ENCODE assay signal across 15 mouse cellular contexts in the genomic region with DNA sequence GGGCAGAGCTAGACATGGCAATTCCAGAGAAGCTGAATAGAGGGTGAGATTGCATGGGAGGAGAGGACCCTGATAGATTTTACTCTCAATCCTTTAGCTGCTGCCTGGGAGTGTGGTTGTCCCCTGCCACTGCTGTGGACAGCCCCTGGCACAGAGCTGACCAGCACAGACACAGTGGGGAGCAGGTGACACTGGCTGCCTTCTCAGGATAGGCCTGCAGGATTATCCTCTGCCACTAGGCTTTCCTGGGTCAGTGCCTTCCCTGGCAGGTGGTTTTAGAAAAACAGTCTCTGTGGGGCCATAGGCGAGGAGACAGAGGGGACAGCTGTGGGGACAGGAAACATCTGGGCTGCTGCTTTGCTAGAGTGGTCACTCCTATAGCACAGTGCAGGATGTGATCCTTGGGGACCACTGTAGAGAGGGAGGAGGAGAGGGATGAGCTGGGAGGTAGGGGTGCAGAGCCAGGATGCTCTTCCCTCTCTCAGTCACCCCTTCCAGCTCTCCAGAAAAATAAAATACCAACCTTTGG. TPM values are rescaled to one million over a fixed set of nuclear protein-coding genes. Genes with fewer than 3 reads are reported as not detected.
DNase-seq lines count a peak whose midpoint lies in the region; ATAC-seq and TF ChIP-seq lines count a peak whose summit lies in the region.
"Had no signal": no experiment of that assay in that cellular context is flagged by ENCODE, and none has a peak within 500 bp of the region (broad histone marks: within the 10 kb centered on the region; RNA-seq: fewer than 3 reads in every experiment).

No protein-coding gene starts in this region.

- peaks cover 0 to 2% of the 10 kb centered on the region in 2 experiments; a peak in 1 of 4 replicates for H3K4me1 ChIP-seq in heart, embryonic 14.5 days (ENCODE audit: control insufficient read depth in 2 of 2, insufficient read depth in 2 of 2, low read length in 2 of 2)
- 0 out of 2 replicates have a peak, but pooled peaks cover 3% of the 10 kb centered on the region for H3K4me1 ChIP-seq in heart, embryonic 11.5 days (ENCODE audit: control insufficient read depth, insufficient read depth, low read length)
- H3K4me1 ChIP-seq in kidney, embryonic 16.5 days (ENCODE audit: insufficient read depth, low read length), result peaks cover 14% of the 10 kb centered on the region
- H3K4me1 ChIP-seq in midbrain, postnatal 0 days (ENCODE audit: insufficient read depth, low read length), result no peaks in the 10 kb centered on the region
- H3K4me1 ChIP-seq in midbrain, embryonic 16.5 days (ENCODE audit: control insufficient read depth, insufficient read depth, low read length), result no peaks in the 10 kb centered on the region

- H3K27ac ChIP-seq in heart, embryonic 14.5 days (replicated peaks in 1 of 2; ENCODE audit: control insufficient read depth in 1 of 2, insufficient read depth in 1 of 2, low read depth in 2 of 2, low read length in 2 of 2), result no peak overlapping the region
- H3K27ac ChIP-seq in heart, embryonic 11.5 days (ENCODE audit: low read depth, low read length), result no peak overlapping the region
- H3K27ac ChIP-seq in kidney, embryonic 16.5 days (ENCODE audit: low read length), result 0 out of 2 replicates have a peak overlapping the region, but pooled peaks have one; percentile 3
- H3K27ac ChIP-seq in midbrain, postnatal 0 days (ENCODE audit: low read depth, low read length), result no peak overlapping the region
- no peak overlapping the region for H3K27ac ChIP-seq in midbrain, embryonic 16.5 days (ENCODE audit: low read length)
- H3K27ac ChIP-seq: liver, embryonic 14.5 days had no signal

- DNase-seq in kidney, postnatal 14 days, result no peak
- no peak for DNase-seq in midbrain, postnatal 0 days (ENCODE audit: low spot score)
- no peak for DNase-seq in gastrocnemius, postnatal 4 days (ENCODE audit: low spot score in 2 of 2)
- DNase-seq: adrenal gland, postnatal 25 days; cerebellum, adult 9-11 months; gastrocnemius, postnatal 36 days; heart, postnatal 14 days had no signal

- no peaks in the 10 kb centered on the region for H3K9me3 ChIP-seq in heart, embryonic 14.5 days (ENCODE audit: control insufficient read depth, low read length)
- no peaks in the 10 kb centered on the region for H3K9me3 ChIP-seq in heart, embryonic 11.5 days (replicated peaks; ENCODE audit: control insufficient read depth, low read length)
- no peaks in the 10 kb centered on the region for H3K9me3 ChIP-seq in kidney, embryonic 16.5 days (ENCODE audit: low read length)
- H3K9me3 ChIP-seq in midbrain, postnatal 0 days (ENCODE audit: low read length), result no peaks in the 10 kb centered on the region
- no peaks in the 10 kb centered on the region for H3K9me3 ChIP-seq in midbrain, embryonic 16.5 days (replicated peaks; ENCODE audit: control insufficient read depth, low read length, poor library complexity, severe bottlenecking)

- H3K9ac ChIP-seq in heart, embryonic 14.5 days (ENCODE audit: low read length), result no peak overlapping the region
- H3K9ac ChIP-seq in heart, embryonic 11.5 days (ENCODE audit: low read depth, low read length), result no peak overlapping the region
- H3K9ac ChIP-seq in kidney, embryonic 16.5 days (replicated peaks; ENCODE audit: low read length), result no peak overlapping the region
- no peak overlapping the region for H3K9ac ChIP-seq in midbrain, postnatal 0 days (replicated peaks; ENCODE audit: low read length, poor library complexity, severe bottlenecking)
- H3K9ac ChIP-seq in midbrain, embryonic 16.5 days (ENCODE audit: low read depth, low read length), result no peak overlapping the region
- H3K9ac ChIP-seq: liver, embryonic 14.5 days had no signal

- H3K27me3 ChIP-seq in heart, embryonic 14.5 days (ENCODE audit: control insufficient read depth, insufficient read depth, low read length), result no peaks in the 10 kb centered on the region
- no peaks in the 10 kb centered on the region for H3K27me3 ChIP-seq in heart, embryonic 11.5 days (ENCODE audit: control insufficient read depth, insufficient read depth, low read length)
- no peaks in the 10 kb centered on the region for H3K27me3 ChIP-seq in kidney, embryonic 16.5 days (ENCODE audit: insufficient read depth, low read length)
- H3K27me3 ChIP-seq in midbrain, postnatal 0 days (ENCODE audit: insufficient read depth, low read length), result no peaks in the 10 kb centered on the region
- no peaks in the 10 kb centered on the region for H3K27me3 ChIP-seq in midbrain, embryonic 16.5 days (ENCODE audit: control insufficient read depth, insufficient read depth, low read depth, low read length)

- no peaks in the 10 kb centered on the region for H3K36me3 ChIP-seq in heart, embryonic 14.5 days (ENCODE audit: control insufficient read depth, insufficient read depth, low read length)
- H3K36me3 ChIP-seq in heart, embryonic 11.5 days (ENCODE audit: control insufficient read depth, insufficient read depth, low read length), result no peaks in the 10 kb centered on the region
- H3K36me3 ChIP-seq in kidney, embryonic 16.5 days (ENCODE audit: insufficient read depth, low read length), result no peaks in the 10 kb centered on the region
- H3K36me3 ChIP-seq in midbrain, postnatal 0 days (ENCODE audit: insufficient read depth, low read length), result no peaks in the 10 kb centered on the region
- no peaks in the 10 kb centered on the region for H3K36me3 ChIP-seq in midbrain, embryonic 16.5 days (ENCODE audit: control insufficient read depth, insufficient read depth, low read length)

- 15% methylated on average over 1 of the region's 1 CpGs for WGBS in heart, embryonic 14.5 days
- WGBS in heart, embryonic 11.5 days (ENCODE audit: insufficient replicate concordance), result 33% methylated on average over 1 of the region's 1 CpGs
- WGBS in kidney, embryonic 16.5 days, result 24% methylated on average over 1 of the region's 1 CpGs
- WGBS in midbrain, postnatal 0 days, result 25% methylated on average over 1 of the region's 1 CpGs
- WGBS in midbrain, embryonic 16.5 days, result 35% methylated on average over 1 of the region's 1 CpGs

- H3K4me2 ChIP-seq in heart, embryonic 14.5 days (ENCODE audit: low read length), result no peak overlapping the region
- H3K4me2 ChIP-seq in heart, embryonic 11.5 days, result no peak overlapping the region
- no peak overlapping the region for H3K4me2 ChIP-seq in kidney, embryonic 16.5 days (replicated peaks; ENCODE audit: low read depth, low read length)
- no peak overlapping the region for H3K4me2 ChIP-seq in midbrain, postnatal 0 days (ENCODE audit: low read depth, low read length, poor library complexity, severe bottlenecking)
- no peak overlapping the region for H3K4me2 ChIP-seq in midbrain, embryonic 16.5 days (ENCODE audit: low read length)

- H3K4me3 ChIP-seq in heart, embryonic 14.5 days (ENCODE audit: control insufficient read depth in 1 of 2, insufficient read depth in 1 of 2, low read depth in 1 of 2, low read length in 2 of 2), result no peak overlapping the region
- no peak overlapping the region for H3K4me3 ChIP-seq in heart, embryonic 11.5 days (ENCODE audit: low read depth, low read length)
- no peak overlapping the region for H3K4me3 ChIP-seq in kidney, embryonic 16.5 days (ENCODE audit: low read length)
- no peak overlapping the region for H3K4me3 ChIP-seq in midbrain, postnatal 0 days (ENCODE audit: low read depth, low read length)
- no peak overlapping the region for H3K4me3 ChIP-seq in midbrain, embryonic 16.5 days (ENCODE audit: low read depth, low read length)
- H3K4me3 ChIP-seq: myocyte had no signal

- ATAC-seq in heart, embryonic 14.5 days (ENCODE audit: insufficient number of reproducible peaks, insufficient read depth, low FRiP score, low read depth), result peak; percentile 46; the same call in 1 of the 2 replicates
- ATAC-seq in heart, embryonic 11.5 days (replicated peaks; ENCODE audit: insufficient number of reproducible peaks, low FRiP score, low TSS enrichment), result no peak
- ATAC-seq in kidney, embryonic 16.5 days (ENCODE audit: low FRiP score, low TSS enrichment), result peak; percentile 77
- ATAC-seq in midbrain, postnatal 0 days (ENCODE audit: low FRiP score), result no peak
- no peak for ATAC-seq in midbrain, embryonic 16.5 days
- ATAC-seq in megakaryocyte progenitor cell, adult 5-6 weeks (replicated peaks; ENCODE audit: poor library complexity), result 0 out of 2 replicates have a peak, but pooled peaks have one; percentile 5
- ATAC-seq: activated CD4-positive, CD25-positive, alpha-beta regulatory T cell, adult 4 months had no signal

- 0 out of 2 replicates have a peak, but pooled peaks have one; percentile 13 for TF ChIP-seq CTCF in midbrain, postnatal 0 days (IDR thresholded peaks at IDR 0.05)

RNA-seq across cellular contexts. Expression of gene Slc45a3, which starts 14.7 kb away (rescaled TPM):
- polyA plus RNA-seq in heart, embryonic 14.5 days (2014; fragmentation: Nextera tagmentation; extraction: Ambion mirVana), result 3.1 and 3.7 TPM in 2 replicates
- polyA plus RNA-seq in heart, embryonic 11.5 days (2014; fragmentation: Nextera tagmentation; extraction: Ambion mirVana), result 0.93 and 1.3 TPM in 2 replicates
- polyA plus RNA-seq in kidney, embryonic 16.5 days (2015; fragmentation: Nextera tagmentation; extraction: Ambion mirVana), result 8.6 and 9.7 TPM in 2 replicates
- 0.80 and 1.3 TPM in 2 replicates for total RNA-seq in midbrain, postnatal 0 days (2014; rRNA removed)
- polyA plus RNA-seq in midbrain, postnatal 0 days (2015; fragmentation: Nextera tagmentation; extraction: Ambion mirVana), result 0.38 and 0.63 TPM in 2 replicates
- 2.3 and 2.7 TPM in 2 replicates for polyA plus RNA-seq in midbrain, embryonic 16.5 days (2015; fragmentation: Nextera tagmentation; extraction: Ambion mirVana)
- total RNA-seq in megakaryocyte progenitor cell, adult 5-6 weeks (2015), result 1.6 and 2.7 TPM in 2 replicates
- 1.1 and 1.6 TPM in 2 replicates for total RNA-seq in megakaryocyte progenitor cell, adult 5-6 weeks (2017)
- 1 to 10 TPM; 3.2 to 3.3 TPM for total RNA-seq in gastrocnemius, postnatal 4 days (2021)
- polyA plus RNA-seq: activated CD4-positive, CD25-positive, alpha-beta regulatory T cell, adult 4 months had no signal

RNA-seq across cellular contexts. Expression of gene Nucks1, which starts 37.7 kb away (rescaled TPM):
- 27.4 and 32.4 TPM in 2 replicates for polyA plus RNA-seq in heart, embryonic 14.5 days (2014; fragmentation: Nextera tagmentation; extraction: Ambion mirVana)
- polyA plus RNA-seq in heart, embryonic 11.5 days (2014; fragmentation: Nextera tagmentation; extraction: Ambion mirVana), result 33.2 and 36.1 TPM in 2 replicates
- polyA plus RNA-seq in kidney, embryonic 16.5 days (2015; fragmentation: Nextera tagmentation; extraction: Ambion mirVana), result 77.9 and 83.0 TPM in 2 replicates
- 121 and 140 TPM in 2 replicates for total RNA-seq in midbrain, postnatal 0 days (2014; rRNA removed)
- polyA plus RNA-seq in midbrain, postnatal 0 days (2015; fragmentation: Nextera tagmentation; extraction: Ambion mirVana), result 41.3 and 51.7 TPM in 2 replicates
- 50.1 and 53.6 TPM in 2 replicates for polyA plus RNA-seq in midbrain, embryonic 16.5 days (2015; fragmentation: Nextera tagmentation; extraction: Ambion mirVana)
- total RNA-seq in megakaryocyte progenitor cell, adult 5-6 weeks (2015), result 205 and 208 TPM in 2 replicates
- total RNA-seq in megakaryocyte progenitor cell, adult 5-6 weeks (2017), result 299 and 362 TPM in 2 replicates
- total RNA-seq in gastrocnemius, postnatal 4 days (2021), result 100 to 1,000 TPM; 128 to 130 TPM

RNA-seq across cellular contexts. Expression of gene Elk4, which starts 59.3 kb away (rescaled TPM):
- polyA plus RNA-seq in heart, embryonic 14.5 days (2014; fragmentation: Nextera tagmentation; extraction: Ambion mirVana), result 24.7 and 26.1 TPM in 2 replicates
- 18.0 and 21.0 TPM in 2 replicates for polyA plus RNA-seq in heart, embryonic 11.5 days (2014; fragmentation: Nextera tagmentation; extraction: Ambion mirVana)
- polyA plus RNA-seq in kidney, embryonic 16.5 days (2015; fragmentation: Nextera tagmentation; extraction: Ambion mirVana), result 19.0 and 23.2 TPM in 2 replicates
- 17.6 and 23.4 TPM in 2 replicates for total RNA-seq in midbrain, postnatal 0 days (2014; rRNA removed)
- polyA plus RNA-seq in midbrain, postnatal 0 days (2015; fragmentation: Nextera tagmentation; extraction: Ambion mirVana), result 6.0 and 8.1 TPM in 2 replicates
- polyA plus RNA-seq in midbrain, embryonic 16.5 days (2015; fragmentation: Nextera tagmentation; extraction: Ambion mirVana), result 8.1 and 8.7 TPM in 2 replicates
- 87.7 and 98.6 TPM in 2 replicates for total RNA-seq in megakaryocyte progenitor cell, adult 5-6 weeks (2015)
- total RNA-seq in megakaryocyte progenitor cell, adult 5-6 weeks (2017), result 44.3 and 73.1 TPM in 2 replicates
- total RNA-seq in gastrocnemius, postnatal 4 days (2021), result 10 to 100 TPM; 89.7 to 91.0 TPM

Comparison
In these comparisons a context has a peak if more than half of its experiments do, and no peak if none do; other contexts are left out.
1. ATAC-seq: peak in heart, embryonic 14.5 days (single experiment), kidney, embryonic 16.5 days (single experiment) and megakaryocyte progenitor cell, adult 5-6 weeks (single experiment); none in heart, embryonic 11.5 days (single experiment), midbrain, postnatal 0 days (single experiment) and midbrain, embryonic 16.5 days (single experiment).